Mouse (Mus musculus) heart, embryonic 11.5 days (tissue): ENCODE data around the gene Gnb1. TPM values are rescaled to one million over a fixed set of nuclear protein-coding genes. Genes with fewer than 3 reads are reported as not detected.

Source experiments
- ATAC-seq: fragments of 200-750 bp; cut with Nextera tagmentation; replicated peaks from 2 replicates; pipeline ENCODE4 v1.8.0; 2017; ENCODE audit warnings: moderate library complexity; ENCODE audit not compliant: insufficient number of reproducible peaks, low FRiP score, low TSS enrichment
- H3K27ac ChIP-seq: fragments of 300-500 bp; sonication (generic); 2 replicates; pipeline ENCODE4 v1.5.1; 2014; ENCODE audit warnings: mild to moderate bottlenecking, low read depth, low read length
- H3K27me3 ChIP-seq: fragments of 300-500 bp; sonication (generic); 2 replicates; pipeline ENCODE4 v1.6.1; 2014; ENCODE audit warnings: mild to moderate bottlenecking, low read length, mixed read lengths; ENCODE audit not compliant: control insufficient read depth, insufficient read depth
- H3K36me3 ChIP-seq: fragments of 300-500 bp; sonication (generic); 2 replicates; pipeline ENCODE4 v1.6.1; 2014; ENCODE audit warnings: mild to moderate bottlenecking, low read length, moderate library complexity, mixed read lengths; ENCODE audit not compliant: control insufficient read depth, insufficient read depth
- H3K4me1 ChIP-seq: fragments of 300-500 bp; sonication (generic); 2 replicates; pipeline ENCODE4 v1.6.1; 2014; ENCODE audit warnings: low read length; ENCODE audit not compliant: control insufficient read depth, insufficient read depth
- H3K4me2 ChIP-seq: fragments of 300-500 bp; sonication (generic); 2 replicates; pipeline ENCODE4 v1.6.1; 2014; ENCODE audit warnings: mild to moderate bottlenecking, moderate library complexity
- H3K4me3 ChIP-seq: fragments of 300-500 bp; sonication (generic); 2 replicates; pipeline ENCODE4 v1.5.1; 2014; ENCODE audit warnings: low read depth, low read length
- H3K9ac ChIP-seq: fragments of 300-500 bp; sonication (generic); 2 replicates; pipeline ENCODE4 v1.6.1; 2014; ENCODE audit warnings: mild to moderate bottlenecking, low read depth, low read length, moderate library complexity
- H3K9me3 ChIP-seq: fragments of 300-500 bp; sonication (generic); replicated peaks from 2 replicates; pipeline ENCODE4 v1.6.1; 2016; ENCODE audit warnings: low read length; ENCODE audit not compliant: control insufficient read depth
- WGBS: fragments of 180-500 bp; shearing (Covaris S2); extraction: QIAGEN DNeasy Blood & Tissue Kit; methylation state at CpG from one replicate; pipeline ENCODE4 v1.1.7; 2014; ENCODE audit not compliant: insufficient replicate concordance; 5-methylcytosine and 5-hydroxymethylcytosine counted together
- polyA plus RNA-seq: library from polyadenylated mRNA; unstranded; fragments of >200 nt; fragmentation: Nextera tagmentation; extraction: Ambion mirVana; gene quantifications from 2 replicates; pipeline ENCODE4 v1.2.1, GENCODE M21; 2014

Gene Gnb1
- polyA plus RNA-seq, 1 experiment from 2014 or later, result 410 TPM

- Histone ChIP-seq H3K4me2 (peak within 1 kb of the TSS; percentile 92), H3K4me3 (peak within 1 kb of the TSS; percentile 85), H3K27ac (peak within 1 kb of the TSS; percentile 99), H3K36me3 (no peaks in the 10 kb centered on the region), H3K27me3 (no peaks in the 10 kb centered on the region), H3K4me1 (peaks cover 7% of the 10 kb centered on the region), H3K9ac (peak within 1 kb of the TSS; percentile 97), H3K9me3 (no peaks in the 10 kb centered on the region)
- WGBS, result under 1% methylated on average over 57 of the region's 65 CpGs
- peak; percentile 94 for ATAC-seq
These were observed 110.2 kb downstream of the Gnb1 start, which contains the start of gene Slc35e2 for GRCm38 (mm10) chr4:155601091-155601996. Gene Slc35e2 (plus strand): TSS chr4:155601416.

- H3K9ac ChIP-seq, result peak overlapping the region; percentile 97
- H3K4me1 ChIP-seq, result peaks cover 7% of the 10 kb centered on the region
- ATAC-seq, result no peak
- H3K27me3 ChIP-seq, result no peaks in the 10 kb centered on the region
- WGBS, result 4% methylated on average over 31 of the region's 31 CpGs
- peak overlapping the region; percentile 85 for H3K4me3 ChIP-seq
- H3K27ac ChIP-seq, result peak overlapping the region; percentile 99
- H3K9me3 ChIP-seq, result no peaks in the 10 kb centered on the region
- peak overlapping the region; percentile 92 for H3K4me2 ChIP-seq
- no peaks in the 10 kb centered on the region for H3K36me3 ChIP-seq
These were observed 110.9 kb downstream of the Gnb1 start for GRCm38 (mm10) chr4:155601997-155602456.

GRCm38 (mm10) chr4:155602753-155603152, 111.6 kb downstream of the Gnb1 start:
- H3K9me3 ChIP-seq, result no peaks in the 10 kb centered on the region
- H3K4me3 ChIP-seq, result peak overlapping the region; percentile 85; the same call in 1 of the 2 replicates
- WGBS, result 79% methylated on average over 1 of the region's 1 CpGs
- H3K27ac ChIP-seq, result no peak overlapping the region
- no peaks in the 10 kb centered on the region for H3K36me3 ChIP-seq
- H3K4me2 ChIP-seq, result peak overlapping the region; percentile 92
- no peak overlapping the region for H3K9ac ChIP-seq
- ATAC-seq, result no peak
- H3K27me3 ChIP-seq, result no peaks in the 10 kb centered on the region
- peaks cover 7% of the 10 kb centered on the region for H3K4me1 ChIP-seq

- no peak for ATAC-seq
- peaks cover 7% of the 10 kb centered on the region for H3K4me1 ChIP-seq
- no peak overlapping the region for H3K27ac ChIP-seq
- no peaks in the 10 kb centered on the region for H3K9me3 ChIP-seq
- no peak overlapping the region for H3K9ac ChIP-seq
- 94% methylated on average over 6 of the region's 6 CpGs for WGBS
- H3K4me2 ChIP-seq, result no peak overlapping the region
- no peaks in the 10 kb centered on the region for H3K27me3 ChIP-seq
- H3K4me3 ChIP-seq, result no peak overlapping the region
- H3K36me3 ChIP-seq, result no peaks in the 10 kb centered on the region
These were observed 112.6 kb downstream of the Gnb1 start for GRCm38 (mm10) chr4:155603801-155604200.

GRCm38 (mm10) chr4:155605132-155605531, 114.0 kb downstream of the Gnb1 start:
- no peak overlapping the region for H3K4me3 ChIP-seq
- 92% methylated on average over 4 of the region's 4 CpGs for WGBS
- ATAC-seq, result no peak
- H3K9ac ChIP-seq, result no peak overlapping the region
- H3K4me1 ChIP-seq, result peaks cover 7% of the 10 kb centered on the region
- no peaks in the 10 kb centered on the region for H3K27me3 ChIP-seq
- H3K36me3 ChIP-seq, result peaks cover 5% of the 10 kb centered on the region; the same call in 1 of the 2 replicates
- H3K4me2 ChIP-seq, result no peak overlapping the region
- no peak overlapping the region for H3K27ac ChIP-seq
- H3K9me3 ChIP-seq, result no peaks in the 10 kb centered on the region

- no peak overlapping the region for H3K27ac ChIP-seq
- no peaks in the 10 kb centered on the region for H3K9me3 ChIP-seq
- H3K36me3 ChIP-seq, result peaks cover 6% of the 10 kb centered on the region; the same call in 1 of the 2 replicates
- peaks cover 7% of the 10 kb centered on the region for H3K4me1 ChIP-seq
- no peak overlapping the region for H3K9ac ChIP-seq
- H3K27me3 ChIP-seq, result no peaks in the 10 kb centered on the region
- no peak for ATAC-seq
- H3K4me2 ChIP-seq, result no peak overlapping the region
- 92% methylated on average over 2 of the region's 2 CpGs for WGBS
- H3K4me3 ChIP-seq, result no peak overlapping the region
These were observed 115.7 kb downstream of the Gnb1 start for GRCm38 (mm10) chr4:155606825-155607224.

Other genes starting within 250 kb of the Gnb1 start
- 64.9 and 66.8 TPM in 2 replicates for gene Faap20, start 241.6 kb upstream of the Gnb1 start, polyA plus RNA-seq
- 6.8 and 8.2 TPM in 2 replicates for gene Prkcz, start 130.0 kb upstream of the Gnb1 start, polyA plus RNA-seq
- 0.14 and 0.16 TPM in 2 replicates for gene Gabrd, start 93.2 kb upstream of the Gnb1 start, polyA plus RNA-seq
- gene Cfap74, start 82.2 kb upstream of the Gnb1 start, polyA plus RNA-seq, result 1.6 and 1.8 TPM in 2 replicates
- gene Tmem52, start 22.2 kb upstream of the Gnb1 start, polyA plus RNA-seq, result not detected in 2 replicates
- gene Nadk, start 71.0 kb downstream of the Gnb1 start, polyA plus RNA-seq, result 57.0 and 58.6 TPM in 2 replicates
- 7.7 and 9.6 TPM in 2 replicates for gene Slc35e2, start 110.1 kb downstream of the Gnb1 start, polyA plus RNA-seq
- 48.2 and 50.0 TPM in 2 replicates for gene Cdk11b, start 133.5 kb downstream of the Gnb1 start, polyA plus RNA-seq
- gene Gm10563, start 154.0 kb downstream of the Gnb1 start, polyA plus RNA-seq, result not detected in 2 replicates
- 52.9 and 53.5 TPM in 2 replicates for gene Mmp23, start 162.0 kb downstream of the Gnb1 start, polyA plus RNA-seq
- 8.9 and 9.7 TPM in 2 replicates for gene Mib2, start 177.8 kb downstream of the Gnb1 start, polyA plus RNA-seq
- gene Fndc10, start 203.0 kb downstream of the Gnb1 start, polyA plus RNA-seq, result 1.1 and 1.4 TPM in 2 replicates
- gene Ssu72, start 213.4 kb downstream of the Gnb1 start, polyA plus RNA-seq, result 128 TPM in 2 replicates
- 0.47 and 0.68 TPM in 2 replicates for gene Tmem240, start 243.4 kb downstream of the Gnb1 start, polyA plus RNA-seq